Comparison of ENCODE assay signal across 12 mouse cellular contexts in genomic region chr12:53832590-53832989, GRCm38 (mm10).
A peak's percentile ranks its signal among the peaks of the same experiment; 100 is the strongest.
DNase-seq lines count a peak whose midpoint lies in the region; ATAC-seq lines count a peak whose summit lies in the region.
"Had no signal": no experiment of that assay in that cellular context is flagged by ENCODE, and none has a peak within 500 bp of the region (broad histone marks: within the 10 kb centered on the region; RNA-seq: fewer than 3 reads in every experiment).

No protein-coding gene starts in this region.

- no peak overlapping the region for H3K27ac ChIP-seq in heart, embryonic 12.5 days (ENCODE audit: poor library complexity, severe bottlenecking)
- peak overlapping the region; percentile 43; the same call in 1 of the 2 replicates for H3K27ac ChIP-seq in neural tube, embryonic 15.5 days (replicated peaks)
- H3K27ac ChIP-seq in forebrain, embryonic 14.5 days (ENCODE audit: low read depth, low read length): peak overlapping the region; percentile 58
- H3K27ac ChIP-seq: hindbrain, embryonic 15.5 days had no signal

- H3K4me3 ChIP-seq in heart, embryonic 12.5 days: no peak overlapping the region
- no peak overlapping the region for H3K4me3 ChIP-seq in neural tube, embryonic 15.5 days (replicated peaks)
- H3K4me3 ChIP-seq in forebrain, embryonic 14.5 days (ENCODE audit: low read depth, low read length): no peak overlapping the region
- H3K4me3 ChIP-seq: hindbrain, embryonic 15.5 days had no signal

- WGBS in heart, embryonic 12.5 days: 37% methylated on average over 6 of the region's 6 CpGs
- WGBS in neural tube, embryonic 15.5 days: 56% methylated on average over 6 of the region's 6 CpGs
- 47% methylated on average over 6 of the region's 6 CpGs for WGBS in forebrain, embryonic 14.5 days

- H3K36me3 ChIP-seq in heart, embryonic 12.5 days: no peaks in the 10 kb centered on the region
- H3K36me3 ChIP-seq in neural tube, embryonic 15.5 days: no peaks in the 10 kb centered on the region
- no peaks in the 10 kb centered on the region for H3K36me3 ChIP-seq in forebrain, embryonic 14.5 days (ENCODE audit: control insufficient read depth, insufficient read depth, low read length)
- H3K36me3 ChIP-seq: hindbrain, embryonic 15.5 days had no signal

- H3K9ac ChIP-seq in heart, embryonic 12.5 days: no peak overlapping the region
- H3K9ac ChIP-seq in neural tube, embryonic 15.5 days (replicated peaks): no peak overlapping the region
- no peak overlapping the region for H3K9ac ChIP-seq in forebrain, embryonic 14.5 days (ENCODE audit: low read length)
- H3K9ac ChIP-seq: hindbrain, embryonic 15.5 days had no signal

- no peaks in the 10 kb centered on the region for H3K27me3 ChIP-seq in heart, embryonic 12.5 days (replicated peaks)
- no peaks in the 10 kb centered on the region for H3K27me3 ChIP-seq in neural tube, embryonic 15.5 days (replicated peaks)
- H3K27me3 ChIP-seq in forebrain, embryonic 14.5 days (replicated peaks; ENCODE audit: control insufficient read depth, insufficient read depth, low read length): no peaks in the 10 kb centered on the region
- H3K27me3 ChIP-seq: hindbrain, embryonic 15.5 days had no signal

- no peak overlapping the region for H3K4me2 ChIP-seq in heart, embryonic 12.5 days
- no peak overlapping the region for H3K4me2 ChIP-seq in neural tube, embryonic 15.5 days
- H3K4me2 ChIP-seq in forebrain, embryonic 14.5 days (ENCODE audit: low read length): no peak overlapping the region
- H3K4me2 ChIP-seq: hindbrain, embryonic 15.5 days had no signal

- no peaks in the 10 kb centered on the region for H3K4me1 ChIP-seq in heart, embryonic 12.5 days (replicated peaks)
- H3K4me1 ChIP-seq in neural tube, embryonic 15.5 days: peaks cover 38% of the 10 kb centered on the region
- peaks cover 31% of the 10 kb centered on the region for H3K4me1 ChIP-seq in forebrain, embryonic 14.5 days (ENCODE audit: control insufficient read depth, insufficient read depth, low read length)

- peak; percentile 72 for ATAC-seq in heart, embryonic 12.5 days (ENCODE audit: insufficient number of reproducible peaks, low FRiP score)
- ATAC-seq in neural tube, embryonic 15.5 days (ENCODE audit: low FRiP score): no peak
- peak; percentile 19; the same call in 1 of the 2 replicates for ATAC-seq in forebrain, embryonic 14.5 days
- peak; percentile 81 for ATAC-seq in megakaryocyte-erythroid progenitor cell, adult 5-6 weeks (replicated peaks; ENCODE audit: low FRiP score, low TSS enrichment, poor library complexity, severe bottlenecking)

- no peak for DNase-seq in heart, adult 9 months (ENCODE audit: low spot score in 2 of 2)
- DNase-seq in neural tube, embryonic 10.5 days (ENCODE audit: extremely low spot score, low spot score): no peak
- peak; percentile 71 for DNase-seq in forebrain, embryonic 14.5 days (ENCODE audit: low spot score)
- no peak for DNase-seq in frontal cortex, postnatal 14 days (ENCODE audit: low spot score in 2 of 2)
- no peak for DNase-seq in embryo, embryonic 10 days (ENCODE audit: low spot score)
- DNase-seq: adrenal gland, adult 8-10 months; kidney, postnatal 4 days; thymus, postnatal 4 days had no signal

- H3K9me3 ChIP-seq in heart, embryonic 12.5 days (replicated peaks): no peaks in the 10 kb centered on the region
- no peaks in the 10 kb centered on the region for H3K9me3 ChIP-seq in neural tube, embryonic 15.5 days (replicated peaks)
- no peaks in the 10 kb centered on the region for H3K9me3 ChIP-seq in forebrain, embryonic 14.5 days (replicated peaks; ENCODE audit: control insufficient read depth, low read length)
- H3K9me3 ChIP-seq: hindbrain, embryonic 15.5 days had no signal
